29 mouse cellular contexts compared by ENCODE assay signal in the genomic region with DNA sequence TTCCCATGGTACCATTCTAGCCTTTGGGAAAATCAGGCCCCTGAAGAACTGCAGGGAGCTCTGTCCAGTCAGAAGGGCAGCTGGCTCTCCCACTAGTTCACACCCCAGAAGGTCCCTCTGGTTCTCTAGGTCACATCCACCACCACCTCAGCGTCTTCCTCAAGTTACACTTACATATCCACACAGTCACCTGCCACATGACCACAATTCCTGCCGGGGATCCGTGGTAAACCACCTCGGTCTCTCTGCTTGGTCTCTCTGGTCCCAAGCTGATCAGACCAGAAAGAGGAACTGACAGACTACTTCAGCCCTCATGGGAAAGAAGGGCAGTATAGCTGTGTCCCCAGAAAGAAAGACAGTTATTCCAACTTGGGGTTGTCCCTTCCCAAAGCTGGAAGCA.
DNase-seq lines count a peak whose midpoint lies in the region; ATAC-seq lines count a peak whose summit lies in the region.
"Had no signal": no experiment of that assay in that cellular context is flagged by ENCODE, and none has a peak within 500 bp of the region (broad histone marks: within the 10 kb centered on the region; RNA-seq: fewer than 3 reads in every experiment).

No protein-coding gene starts in this region.

- peaks cover 82% of the 10 kb centered on the region for H3K4me1 ChIP-seq in heart, embryonic 10.5 days
- peaks cover 73% of the 10 kb centered on the region for H3K4me1 ChIP-seq in heart, embryonic 15.5 days (replicated peaks)
- H3K4me1 ChIP-seq: hindbrain, embryonic 13.5 days had no signal

- no peaks in the 10 kb centered on the region for H3K9me3 ChIP-seq in heart, embryonic 10.5 days
- H3K9me3 ChIP-seq in heart, embryonic 15.5 days (replicated peaks): no peaks in the 10 kb centered on the region
- H3K9me3 ChIP-seq: embryonic facial prominence, embryonic 13.5 days; forebrain, embryonic 10.5 days; hindbrain, embryonic 13.5 days; kidney, embryonic 15.5 days; liver, embryonic 12.5 days; stomach, embryonic 15.5 days had no signal

- DNase-seq in heart, embryonic 10.5 days (ENCODE audit: low spot score): no peak
- DNase-seq in heart, postnatal 4 days: no peak
- DNase-seq in heart, postnatal 36 days: no peak
- peak; percentile 62 for DNase-seq in 416B (ENCODE audit: low read depth)
- DNase-seq in layer of hippocampus, adult 11-12 months (ENCODE audit: low spot score): no peak
- no peak for DNase-seq in left cerebral cortex, postnatal 4 days
- DNase-seq: adrenal gland, postnatal 14 days; cerebellum, adult 11-12 months; cerebellum, adult 9-11 months; gastrocnemius, postnatal 10 days; heart, adult 18-20 months; kidney, postnatal 25 days; liver, postnatal 0 days; lung, postnatal 4 days; right cerebral cortex, postnatal 25 days; thymus, postnatal 14 days had no signal

- no peak overlapping the region for H3K4me2 ChIP-seq in heart, embryonic 15.5 days
- H3K4me2 ChIP-seq: embryonic facial prominence, embryonic 13.5 days; hindbrain, embryonic 13.5 days; kidney, embryonic 15.5 days; liver, embryonic 12.5 days; stomach, embryonic 15.5 days had no signal

- no peak overlapping the region for H3K9ac ChIP-seq in heart, embryonic 15.5 days
- H3K9ac ChIP-seq: embryonic facial prominence, embryonic 13.5 days; hindbrain, embryonic 13.5 days; kidney, embryonic 15.5 days; liver, embryonic 12.5 days; liver, postnatal 0 days; stomach, embryonic 15.5 days had no signal

- intact Hi-C loops in heart, postnatal 36 days (cut with DNase I): no loop called here
- intact Hi-C loops in left cerebral cortex, postnatal 4 days (cut with DNase I): no loop called here

- 79% methylated on average over 4 of the region's 4 CpGs for WGBS in heart, embryonic 10.5 days
- 81% methylated on average over 4 of the region's 4 CpGs for WGBS in heart, embryonic 15.5 days

- H3K27me3 ChIP-seq in heart, embryonic 10.5 days (ENCODE audit: insufficient read depth, poor library complexity, severe bottlenecking): no peaks in the 10 kb centered on the region
- H3K27me3 ChIP-seq in heart, embryonic 15.5 days: no peaks in the 10 kb centered on the region
- H3K27me3 ChIP-seq: embryonic facial prominence, embryonic 13.5 days; hindbrain, embryonic 13.5 days; kidney, embryonic 15.5 days; stomach, embryonic 15.5 days had no signal

- peak overlapping the region; percentile 89 for H3K27ac ChIP-seq in heart, embryonic 10.5 days
- H3K27ac ChIP-seq in heart, embryonic 15.5 days: peak overlapping the region; percentile 84; the same call in 1 of the 2 replicates
- H3K27ac ChIP-seq: embryonic facial prominence, embryonic 13.5 days; forebrain, embryonic 10.5 days; hindbrain, embryonic 13.5 days; kidney, embryonic 15.5 days; layer of hippocampus, adult 2 months; left cerebral cortex, adult 2 months; liver, embryonic 12.5 days; stomach, embryonic 15.5 days had no signal

- no peaks in the 10 kb centered on the region for H3K36me3 ChIP-seq in heart, embryonic 10.5 days
- H3K36me3 ChIP-seq in heart, embryonic 15.5 days: no peaks in the 10 kb centered on the region
- H3K36me3 ChIP-seq: embryonic facial prominence, embryonic 13.5 days; forebrain, embryonic 10.5 days; hindbrain, embryonic 13.5 days; kidney, embryonic 15.5 days; liver, embryonic 12.5 days; stomach, embryonic 15.5 days had no signal

- ATAC-seq in heart, embryonic 15.5 days (replicated peaks; ENCODE audit: insufficient number of reproducible peaks, insufficient read depth, low FRiP score, low read depth): no peak
- ATAC-seq in hematopoietic stem cell, adult 5-6 weeks (replicated peaks in 1 of 2; ENCODE audit: insufficient read depth in 1 of 2, low FRiP score in 2 of 2, low TSS enrichment in 1 of 2, low read depth in 1 of 2, poor library complexity in 2 of 2, severe bottlenecking in 2 of 2): peak; percentile 81
- ATAC-seq: forebrain, embryonic 16.5 days; intestine, postnatal 0 days; liver, embryonic 12.5 days; liver, postnatal 0 days; midbrain, embryonic 16.5 days had no signal

- no peak overlapping the region for H3K4me3 ChIP-seq in heart, embryonic 10.5 days
- no peak overlapping the region for H3K4me3 ChIP-seq in heart, embryonic 15.5 days
- H3K4me3 ChIP-seq: embryonic facial prominence, embryonic 13.5 days; forebrain, embryonic 10.5 days; hindbrain, embryonic 13.5 days; kidney, embryonic 15.5 days; layer of hippocampus, adult 2 months; left cerebral cortex, adult 2 months; liver, embryonic 12.5 days; stomach, embryonic 15.5 days had no signal
